14 mouse cellular contexts compared by ENCODE assay signal in genomic region chr11:68472162-68472849, GRCm38 (mm10).
"Had no signal": no experiment of that assay in that cellular context is flagged by ENCODE, and none has a peak within 500 bp of the region (broad histone marks: within the 10 kb centered on the region; RNA-seq: fewer than 3 reads in every experiment).

No protein-coding gene starts in this region.

- H3K27ac ChIP-seq: lung, embryonic 15.5 days; midbrain, embryonic 13.5 days; midbrain, embryonic 15.5 days; neural tube, embryonic 12.5 days; stomach, embryonic 15.5 days; stomach, postnatal 0 days had no signal

- DNase-seq: lung, adult 2 months; lung, postnatal 10 days; right cerebral cortex, postnatal 14 days; thymus, adult 2 months; thymus, postnatal 25 days; thymus, postnatal 4 days had no signal

- H3K36me3 ChIP-seq: lung, embryonic 15.5 days; midbrain, embryonic 13.5 days; midbrain, embryonic 15.5 days; neural tube, embryonic 12.5 days; stomach, embryonic 15.5 days had no signal

- H3K9me3 ChIP-seq: lung, embryonic 15.5 days; megakaryocyte, embryonic 14.5 days; midbrain, embryonic 13.5 days; midbrain, embryonic 15.5 days; neural tube, embryonic 12.5 days; stomach, embryonic 15.5 days had no signal

- H3K4me3 ChIP-seq: lung, embryonic 15.5 days; megakaryocyte, embryonic 14.5 days; midbrain, embryonic 13.5 days; midbrain, embryonic 15.5 days; neural tube, embryonic 12.5 days; stomach, embryonic 15.5 days had no signal

- H3K4me1 ChIP-seq: megakaryocyte, embryonic 14.5 days; midbrain, embryonic 13.5 days; midbrain, embryonic 15.5 days; neural tube, embryonic 12.5 days; stomach, embryonic 15.5 days had no signal

- H3K4me2 ChIP-seq: lung, embryonic 15.5 days; midbrain, embryonic 11.5 days; midbrain, embryonic 13.5 days; midbrain, embryonic 15.5 days; neural tube, embryonic 12.5 days; stomach, embryonic 15.5 days had no signal

- ATAC-seq: midbrain, embryonic 13.5 days; midbrain, embryonic 15.5 days had no signal

- H3K9ac ChIP-seq: lung, embryonic 15.5 days; midbrain, embryonic 13.5 days; midbrain, embryonic 15.5 days; neural tube, embryonic 12.5 days; stomach, embryonic 15.5 days had no signal

- H3K27me3 ChIP-seq: lung, embryonic 15.5 days; midbrain, embryonic 13.5 days; midbrain, embryonic 15.5 days; neural tube, embryonic 12.5 days; stomach, embryonic 15.5 days had no signal
